Mouse (Mus musculus): Measurements from ENCODE around the gene Gm13696.
A peak's percentile ranks its signal among the peaks of the same experiment; 100 is the strongest.
"Not testable (repeated sequence)": the region's sequence is repeated elsewhere in the genome, so short reads cannot be mapped to it uniquely, and the experiment has no call there.

Gene Gm13696

GRCm38 (mm10) chr2:83972823-83973222 lies at the start of gene Gm13696:
Gm13696 (plus strand) TSS chr2:83973123.
- not testable (repeated sequence) for DNase-seq (ENCODE audit: low spot score in 2 of 2)

DNA sequence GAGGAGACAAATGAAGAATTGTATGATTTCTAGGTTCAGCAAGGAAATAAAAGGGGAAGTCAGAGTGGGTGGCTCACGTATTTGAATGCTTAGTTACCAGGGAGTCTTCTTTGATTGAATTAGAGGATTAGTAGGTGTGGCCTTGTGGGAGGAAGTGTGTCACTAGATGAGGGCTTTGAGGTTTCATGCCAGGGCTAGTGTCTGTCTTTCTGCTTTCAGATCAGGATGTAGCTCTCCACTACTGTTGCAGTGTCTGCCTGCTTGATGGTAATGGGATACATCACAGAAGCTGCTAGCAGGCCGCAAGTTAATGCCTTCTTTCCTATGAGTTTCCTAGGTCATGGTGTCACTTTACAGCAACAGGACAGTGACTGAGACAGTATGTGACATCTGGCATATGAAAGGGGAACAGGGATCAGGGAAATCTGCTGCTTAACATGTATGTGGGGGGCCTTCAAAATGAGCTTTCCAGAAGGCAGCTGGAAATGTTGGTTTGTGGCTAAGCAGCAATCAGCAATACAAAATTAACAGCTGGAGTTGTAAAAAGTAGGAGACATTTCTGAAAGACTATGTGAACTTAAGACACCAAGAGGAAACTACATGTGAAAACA lies 43.3 kb upstream of the Gm13696 start:
- peak; percentile 62 to 71 for DNase-seq (ENCODE audit: low spot score in 2 of 2)

GRCm38 (mm10) chr2:83940931-83941361 lies 32.0 kb upstream of the Gm13696 start, which contains the start of gene Zswim2:
Zswim2 (minus strand) TSS chr2:83941228.
- peak; percentile 27 to 39 for DNase-seq (ENCODE audit: low spot score in 2 of 2)

- no peak for DNase-seq (ENCODE audit: low spot score in 2 of 2)
Measured at GRCm38 (mm10) chr2:83941378-83941777, 31.5 kb upstream of the Gm13696 start.

DNA sequence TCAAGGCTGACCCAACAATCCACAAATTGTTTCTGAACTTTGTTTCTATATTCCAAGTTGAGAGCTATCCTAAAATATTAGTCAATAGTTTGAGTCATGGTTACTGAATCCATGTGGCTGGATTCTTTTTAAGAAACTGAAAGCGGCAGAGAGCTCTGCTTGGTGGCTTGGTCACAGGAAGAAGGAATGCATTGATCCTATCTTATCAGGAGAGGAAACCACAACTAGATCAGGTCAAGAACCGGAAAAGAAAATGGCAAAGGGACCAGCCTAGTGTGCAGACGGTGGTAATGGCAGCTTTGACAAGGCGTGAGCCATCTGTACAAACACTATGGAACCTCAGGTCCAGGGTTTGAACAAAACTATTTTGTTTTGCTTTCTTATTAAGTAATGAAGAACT lies 31.1 kb upstream of the Gm13696 start:
- DNase-seq (ENCODE audit: low spot score in 2 of 2): no peak

- DNase-seq (ENCODE audit: low spot score in 2 of 2): not testable (repeated sequence)
Measured at GRCm38 (mm10) chr2:83955393-83955792, 17.5 kb upstream of the Gm13696 start, which contains the start of gene Gm13698. Gm13698 (plus strand) TSS chr2:83955693.

- not testable (repeated sequence) for DNase-seq (ENCODE audit: low spot score in 2 of 2)
Measured at GRCm38 (mm10) chr2:83961203-83961602, 11.7 kb upstream of the Gm13696 start, which contains the start of gene Gm13693. Gm13693 (plus strand) TSS chr2:83961503.

GRCm38 (mm10) chr2:83967013-83967412 lies 5.9 kb upstream of the Gm13696 start, which contains the start of gene Gm13695:
Gm13695 (plus strand) TSS chr2:83967313.
- DNase-seq (ENCODE audit: low spot score in 2 of 2): not testable (repeated sequence)

DNA sequence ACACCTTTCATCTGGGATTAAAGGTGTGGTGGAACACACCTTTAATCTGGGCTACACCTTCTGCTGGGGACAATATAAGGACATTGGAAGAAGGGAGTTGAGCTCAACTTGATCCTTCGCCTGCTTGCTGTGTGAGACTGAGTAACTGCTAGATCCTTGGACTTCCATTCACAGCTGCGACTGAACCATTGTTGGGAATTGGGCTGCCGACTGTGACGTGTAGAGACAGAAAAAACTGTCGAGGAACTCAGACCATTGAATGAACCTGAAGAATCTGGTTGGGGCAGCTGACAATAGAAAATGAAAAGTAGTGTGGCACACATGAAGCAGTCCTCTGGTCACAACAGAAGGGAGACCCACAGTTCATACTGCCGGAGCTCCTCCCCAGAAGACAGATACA lies 5.7 kb downstream of the Gm13696 start, which contains the start of gene Gm13694:
TSS of gene Gm13694 (plus strand) at position 301 of the 400 bp plus-strand sequence.
- DNase-seq (ENCODE audit: low spot score in 2 of 2): not testable (repeated sequence)

DNA sequence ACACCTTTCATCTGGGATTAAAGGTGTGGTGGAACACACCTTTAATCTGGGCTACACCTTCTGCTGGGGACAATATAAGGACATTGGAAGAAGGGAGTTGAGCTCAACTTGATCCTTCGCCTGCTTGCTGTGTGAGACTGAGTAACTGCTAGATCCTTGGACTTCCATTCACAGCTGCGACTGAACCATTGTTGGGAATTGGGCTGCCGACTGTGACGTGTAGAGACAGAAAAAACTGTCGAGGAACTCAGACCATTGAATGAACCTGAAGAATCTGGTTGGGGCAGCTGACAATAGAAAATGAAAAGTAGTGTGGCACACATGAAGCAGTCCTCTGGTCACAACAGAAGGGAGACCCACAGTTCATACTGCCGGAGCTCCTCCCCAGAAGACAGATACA lies 11.5 kb downstream of the Gm13696 start, which contains the start of gene Gm13697:
TSS of gene Gm13697 (plus strand) at position 301 of the 400 bp plus-strand sequence.
- not testable (repeated sequence) for DNase-seq (ENCODE audit: low spot score in 2 of 2)

GRCm38 (mm10) chr2:83990253-83990652 lies 17.3 kb downstream of the Gm13696 start, which contains the start of gene Gm13691:
Gm13691 (plus strand) TSS chr2:83990553.
- DNase-seq (ENCODE audit: low spot score in 2 of 2): not testable (repeated sequence)

GRCm38 (mm10) chr2:83993639-83994255 lies 20.8 kb downstream of the Gm13696 start:
- DNase-seq (ENCODE audit: low spot score in 2 of 2): peak; percentile 30 to 43

DNA sequence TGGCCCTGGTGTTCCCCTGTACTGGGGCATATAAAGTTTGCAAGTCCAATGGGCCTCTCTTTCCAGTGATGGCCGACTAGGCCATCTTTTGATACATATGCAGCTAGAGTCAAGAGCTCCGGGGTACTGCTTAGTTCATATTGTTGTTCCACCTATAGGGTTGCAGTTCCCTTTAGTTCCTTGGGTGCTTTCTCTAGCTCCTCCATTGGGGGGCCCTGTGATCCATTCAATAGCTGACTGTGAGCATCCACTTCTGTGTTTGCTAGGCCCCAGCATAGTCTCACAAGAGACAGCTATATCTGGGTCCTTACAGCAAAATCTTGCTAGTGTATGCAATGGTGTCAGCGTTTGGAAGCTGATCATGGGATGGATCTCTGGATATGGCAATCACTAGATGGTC lies 21.6 kb downstream of the Gm13696 start:
- not testable (repeated sequence) for DNase-seq (ENCODE audit: low spot score in 2 of 2)

GRCm38 (mm10) chr2:84008913-84009312 lies 36.0 kb downstream of the Gm13696 start:
- no peak for DNase-seq (ENCODE audit: low spot score in 2 of 2)

- no peak for DNase-seq (ENCODE audit: low spot score in 2 of 2)
Measured at GRCm38 (mm10) chr2:84009818-84010217, 36.9 kb downstream of the Gm13696 start.

DNA sequence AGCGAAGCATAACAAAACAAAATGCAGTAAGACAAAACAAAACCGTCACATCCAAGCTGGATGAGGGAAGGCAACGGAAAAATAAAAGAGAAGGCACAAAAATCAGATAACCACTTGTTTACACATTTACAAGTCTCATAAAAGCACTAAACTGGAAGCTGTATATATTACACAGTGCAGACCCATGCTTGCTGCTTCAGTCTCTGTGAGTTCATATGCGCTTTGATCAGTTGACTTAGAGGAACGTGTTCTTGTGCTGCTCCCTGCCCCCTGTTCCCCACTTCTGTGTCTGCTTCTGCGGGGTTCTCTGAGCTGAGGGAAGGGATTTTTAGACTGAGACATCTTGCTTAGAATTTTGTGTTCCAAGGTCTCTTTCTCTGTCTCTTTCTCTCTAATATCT lies 41.6 kb downstream of the Gm13696 start:
- DNase-seq (ENCODE audit: low spot score in 2 of 2): no peak

DNA sequence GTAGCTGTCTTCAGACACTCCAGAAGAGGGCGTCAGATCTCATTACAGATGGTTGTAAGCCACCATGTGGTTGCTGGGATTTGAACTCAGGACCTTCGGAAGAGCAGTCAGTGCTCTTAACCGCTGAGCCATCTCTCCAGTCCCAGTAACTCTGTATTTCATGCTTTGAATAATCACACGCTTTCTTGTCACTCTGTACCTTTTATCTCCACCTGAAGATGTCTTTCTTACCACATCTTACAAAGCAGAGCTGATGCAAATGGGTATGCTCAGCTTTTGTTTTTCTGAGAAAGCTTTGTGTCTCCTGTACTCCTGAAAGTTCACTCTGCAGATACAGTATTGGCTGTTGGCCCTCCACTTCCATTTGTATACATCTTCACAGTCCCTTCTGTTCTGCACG lies 43.4 kb downstream of the Gm13696 start:
- DNase-seq (ENCODE audit: low spot score in 2 of 2): not testable (repeated sequence)

- DNase-seq (ENCODE audit: low spot score in 2 of 2): no peak
Measured at GRCm38 (mm10) chr2:84018330-84018729, 45.4 kb downstream of the Gm13696 start.

DNA sequence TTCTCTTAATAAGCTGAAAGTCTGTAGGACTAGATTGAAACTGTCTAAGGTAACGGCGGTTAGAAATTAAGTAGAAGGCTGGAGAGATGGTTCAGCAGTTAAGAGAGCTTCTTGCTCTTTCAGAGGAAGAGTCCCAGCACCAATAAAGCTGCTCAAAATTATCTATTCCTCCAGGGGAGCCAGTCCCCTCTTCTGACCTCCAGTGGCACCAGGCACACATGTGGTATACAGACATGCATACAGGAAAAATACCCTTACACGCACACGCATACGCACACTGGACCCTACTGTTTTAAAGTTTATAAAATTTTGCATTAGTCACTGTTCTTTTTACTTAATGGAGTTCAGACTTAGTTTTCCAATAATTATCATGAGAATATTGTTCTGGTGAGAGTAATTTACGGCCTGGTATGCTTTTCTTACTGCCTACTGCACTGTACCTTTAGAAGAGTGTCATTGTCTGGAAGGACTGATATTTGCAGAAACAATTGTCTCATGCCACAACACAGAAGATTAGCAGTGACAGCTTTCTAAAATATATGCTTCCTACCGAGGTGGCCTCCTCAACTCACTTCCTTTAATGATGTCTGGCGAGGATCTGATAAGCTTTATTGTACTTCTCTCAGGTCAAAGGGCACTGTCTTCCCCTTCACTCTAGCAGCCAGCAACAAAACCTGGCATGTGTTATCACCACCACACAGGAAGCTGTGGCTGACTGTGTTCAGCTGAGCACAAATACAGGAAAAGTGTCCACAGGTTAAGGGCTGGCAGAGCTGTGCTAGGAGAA lies 46.8 kb downstream of the Gm13696 start:
- DNase-seq (ENCODE audit: low spot score in 2 of 2): peak; percentile 27 to 29

GRCm38 (mm10) chr2:84021930-84022329 lies 49.0 kb downstream of the Gm13696 start:
- DNase-seq (ENCODE audit: low spot score in 2 of 2): no peak

GRCm38 (mm10) chr2:84022905-84023304 lies 50.0 kb downstream of the Gm13696 start:
- no peak for DNase-seq (ENCODE audit: low spot score in 2 of 2)

- no peak for DNase-seq (ENCODE audit: low spot score in 2 of 2)
Measured at GRCm38 (mm10) chr2:84023319-84023718, 50.4 kb downstream of the Gm13696 start.

Data from spleen, postnatal 36 days (tissue).